Mouse (Mus musculus) lung, embryonic 14.5 days (tissue): ENCODE measurements around the gene Mphosph9. TPM values are rescaled to one million over a fixed set of nuclear protein-coding genes. Genes with fewer than 3 reads are reported as not detected.
A peak's percentile ranks its signal among the peaks of the same experiment; 100 is the strongest.

Experiments
- ATAC-seq: fragments of 200-750 bp; cut with Nextera tagmentation; 2 replicates; pipeline ENCODE4 v1.8.0; 2017; ENCODE audit warnings: mild to moderate bottlenecking, moderate TSS enrichment, moderate library complexity; ENCODE audit not compliant: insufficient read depth
- DNase-seq: peaks from one replicate; pipeline ENCODE4 v3.0.0-alpha.2; 2015
- H3K27ac ChIP-seq: fragments of 300-500 bp; sonication (generic); 2 replicates; pipeline ENCODE4 v1.5.1; 2014; ENCODE audit warnings: low read depth, mild to moderate bottlenecking, moderate library complexity
- H3K27me3 ChIP-seq: fragments of 300-500 bp; sonication (generic); 2 replicates; pipeline ENCODE4 v1.6.1; 2014; ENCODE audit warnings: low read length, control low read depth; ENCODE audit not compliant: insufficient read depth
- H3K36me3 ChIP-seq: fragments of 300-500 bp; sonication (generic); 2 replicates; pipeline ENCODE4 v1.6.1; 2014; ENCODE audit warnings: control low read depth; ENCODE audit not compliant: insufficient read depth
- H3K4me1 ChIP-seq: fragments of 300-500 bp; sonication (generic); 2 replicates; pipeline ENCODE4 v1.6.1; 2014; ENCODE audit warnings: antibody characterized with exemption, control low read depth; ENCODE audit not compliant: insufficient read depth
- H3K4me2 ChIP-seq: fragments of 300-500 bp; sonication (generic); 2 replicates; pipeline ENCODE4 v1.6.1; 2014; ENCODE audit warnings: mild to moderate bottlenecking
- H3K4me3 ChIP-seq: fragments of 300-500 bp; sonication (generic); 2 replicates; pipeline ENCODE4 v1.5.1; 2014; ENCODE audit warnings: low read depth, low read length
- H3K9ac ChIP-seq: fragments of 300-500 bp; sonication (generic); 2 replicates; pipeline ENCODE4 v1.6.1; 2014
- H3K9me3 ChIP-seq: fragments of 300-500 bp; sonication (generic); 2 replicates; pipeline ENCODE4 v1.6.1; 2016; ENCODE audit warnings: low read depth, low read length, control low read depth
- CTCF ChIP-seq: IDR thresholded peaks from 2 replicates; pipeline ENCODE4 v1.5.1; 2016; ENCODE audit warnings: antibody characterized with exemption, low read depth
- WGBS: fragments of 180-500 bp; shearing (Covaris S2); extraction: QIAGEN DNeasy Blood & Tissue Kit; methylation state at CpG from one replicate; pipeline ENCODE4 v1.1.7; 2014; 5-methylcytosine and 5-hydroxymethylcytosine counted together
- polyA plus RNA-seq: library from polyadenylated mRNA; unstranded; fragments of >200 nt; fragmentation: Nextera tagmentation; extraction: Ambion mirVana; gene quantifications from 2 replicates; pipeline ENCODE4 v1.2.1, GENCODE M21; 2014

The Mphosph9 gene
- polyA plus RNA-seq, 1 experiment from 2014 or later, result 19.2 TPM

GRCm38 (mm10) chr5:124252580-124253320, 75.0 kb downstream of the Mphosph9 start:
- no peak overlapping the region for H3K9ac ChIP-seq
- H3K4me2 ChIP-seq, result no peak overlapping the region
- no peaks in the 10 kb centered on the region for H3K9me3 ChIP-seq
- WGBS, result 91% methylated on average over 13 of the region's 13 CpGs
- ATAC-seq (no peak), DNase-seq (no peak)
- H3K27me3 ChIP-seq, result no peaks in the 10 kb centered on the region
- no peak for TF ChIP-seq CTCF
- no peak overlapping the region for H3K27ac ChIP-seq
- no peak overlapping the region for H3K4me3 ChIP-seq
- peaks cover 32% of the 10 kb centered on the region for H3K36me3 ChIP-seq
- peaks cover 12% of the 10 kb centered on the region; the same call in 1 of the 2 replicates for H3K4me1 ChIP-seq

GRCm38 (mm10) chr5:124251070-124251469, 76.7 kb downstream of the Mphosph9 start:
- Histone ChIP-seq H3K27ac (no peak overlapping the region), H3K4me3 (no peak overlapping the region), H3K36me3 (peaks cover 22% of the 10 kb centered on the region), H3K4me1 (peaks cover 12% of the 10 kb centered on the region; the same call in 1 of the 2 replicates), H3K9me3 (no peaks in the 10 kb centered on the region), H3K9ac (no peak overlapping the region), H3K27me3 (no peaks in the 10 kb centered on the region), H3K4me2 (no peak overlapping the region)
- no peak for TF ChIP-seq CTCF
- 80% methylated on average over 5 of the region's 5 CpGs for WGBS
- ATAC-seq, result no peak
- no peak for DNase-seq

- WGBS, result under 1% methylated on average over 63 of the region's 90 CpGs
- H3K27ac ChIP-seq, result peak within 1 kb of the TSS; percentile 83
Measured at GRCm38 (mm10) chr5:124249614-124250591, 77.9 kb downstream of the Mphosph9 start, which contains the start of gene Pitpnm2. Pitpnm2 (minus strand) TSS chr5:124249760.

GRCm38 (mm10) chr5:124248845-124249613, 78.7 kb downstream of the Mphosph9 start:
- Histone ChIP-seq H3K9ac (peak overlapping the region; percentile 86), H3K4me2 (peak overlapping the region; percentile 94), H3K9me3 (no peaks in the 10 kb centered on the region), H3K27me3 (no peaks in the 10 kb centered on the region), H3K4me3 (peak overlapping the region; percentile 66), H3K36me3 (peaks cover 17% of the 10 kb centered on the region), H3K27ac (peak overlapping the region; percentile 83), H3K4me1 (peaks cover 12% of the 10 kb centered on the region; the same call in 1 of the 2 replicates)
- peak; percentile 62 for DNase-seq
- under 1% methylated on average over 77 of the region's 77 CpGs for WGBS
- TF ChIP-seq CTCF, result no peak
- ATAC-seq, result peak; percentile 45

More at GRCm38 (mm10) chr5:124249614-124250591, 77.9 kb downstream of the Mphosph9 start, which contains the start of gene Pitpnm2:
- no peaks in the 10 kb centered on the region for H3K9me3 ChIP-seq
- DNase-seq, result peak; percentile 81
- H3K4me2 ChIP-seq, result peak within 1 kb of the TSS; percentile 94
- H3K9ac ChIP-seq, result peak within 1 kb of the TSS; percentile 86
- peaks cover 15% of the 10 kb centered on the region for H3K36me3 ChIP-seq
- TF ChIP-seq CTCF, result no peak
- ATAC-seq, result peak; percentile 79
- H3K4me3 ChIP-seq, result peak within 1 kb of the TSS; percentile 66
- H3K27me3 ChIP-seq, result no peaks in the 10 kb centered on the region
- H3K4me1 ChIP-seq, result peaks cover 12% of the 10 kb centered on the region; the same call in 1 of the 2 replicates

GRCm38 (mm10) chr5:124247986-124248626, 79.7 kb downstream of the Mphosph9 start:
- Histone ChIP-seq H3K36me3 (peaks cover 12% of the 10 kb centered on the region), H3K27ac (peak overlapping the region; percentile 37; the same call in 1 of the 2 replicates), H3K4me2 (peak overlapping the region; percentile 94), H3K9me3 (no peaks in the 10 kb centered on the region), H3K27me3 (no peaks in the 10 kb centered on the region), H3K9ac (0 out of 2 replicates have a peak overlapping the region, but pooled peaks have one; percentile 86), H3K4me3 (peak overlapping the region; percentile 66), H3K4me1 (peaks cover 12% of the 10 kb centered on the region; the same call in 1 of the 2 replicates)
- WGBS, result 38% methylated on average over 9 of the region's 9 CpGs
- DNase-seq, result peak; percentile 53
- ATAC-seq, result no peak
- no peak for TF ChIP-seq CTCF

GRCm38 (mm10) chr5:124247296-124247695, 80.5 kb downstream of the Mphosph9 start:
- no peak for ATAC-seq
- Histone ChIP-seq H3K9ac (no peak overlapping the region), H3K4me1 (peaks cover 12% of the 10 kb centered on the region; the same call in 1 of the 2 replicates)

More at GRCm38 (mm10) chr5:124247296-124247695, 80.5 kb downstream of the Mphosph9 start:
- no peak for DNase-seq
- H3K27ac ChIP-seq, result no peak overlapping the region
- H3K36me3 ChIP-seq, result peaks cover 15% of the 10 kb centered on the region
- peak overlapping the region; percentile 94 for H3K4me2 ChIP-seq
- no peaks in the 10 kb centered on the region for H3K9me3 ChIP-seq
- no peaks in the 10 kb centered on the region for H3K27me3 ChIP-seq
- no peak overlapping the region for H3K4me3 ChIP-seq
- TF ChIP-seq CTCF, result no peak
- WGBS, result 53% methylated on average over 7 of the region's 7 CpGs
